Mouse (Mus musculus) midbrain, embryonic 14.5 days (tissue): ENCODE measurements around the gene Ece1. TPM values are rescaled to one million over a fixed set of nuclear protein-coding genes. Genes with fewer than 3 reads are reported as not detected.

Experiments used
- ATAC-seq: fragments of 200-750 bp; cut with Nextera tagmentation; 2 replicates; pipeline ENCODE4 v1.8.0; 2017; ENCODE audit warnings: moderate number of reproducible peaks, moderate library complexity; ENCODE audit not compliant: low FRiP score, low TSS enrichment
- DNase-seq: peaks from one replicate; pipeline ENCODE4 v3.0.0-alpha.2; 2015
- H3K27ac ChIP-seq: fragments of 300-500 bp; sonication (generic); replicated peaks from 2 replicates; pipeline ENCODE4 v1.5.1; 2014; ENCODE audit warnings: mild to moderate bottlenecking, low read depth, low read length, moderate library complexity
- H3K27me3 ChIP-seq: fragments of 300-500 bp; sonication (generic); 2 replicates; pipeline ENCODE4 v1.6.1; 2014; ENCODE audit warnings: low read length, control low read depth, mixed read lengths; ENCODE audit not compliant: control insufficient read depth, insufficient read depth
- H3K36me3 ChIP-seq: fragments of 300-500 bp; sonication (generic); 2 replicates; pipeline ENCODE4 v1.6.1; 2014; ENCODE audit warnings: low read length, control low read depth; ENCODE audit not compliant: control insufficient read depth, insufficient read depth
- H3K4me1 ChIP-seq: fragments of 300-500 bp; sonication (generic); 2 replicates; pipeline ENCODE4 v1.6.1; 2014; ENCODE audit warnings: mild to moderate bottlenecking, antibody characterized with exemption, low read length, control low read depth; ENCODE audit not compliant: control insufficient read depth, insufficient read depth
- H3K4me2 ChIP-seq: fragments of 300-500 bp; sonication (generic); 2 replicates; pipeline ENCODE4 v1.6.1; 2014; ENCODE audit warnings: mild to moderate bottlenecking, low read length, moderate library complexity
- H3K4me3 ChIP-seq: fragments of 300-500 bp; sonication (generic); replicated peaks from 2 replicates; pipeline ENCODE4 v1.5.1; 2014; ENCODE audit warnings: low read depth, low read length
- H3K9ac ChIP-seq: fragments of 300-500 bp; sonication (generic); replicated peaks from 2 replicates; pipeline ENCODE4 v1.6.1; 2014; ENCODE audit warnings: mild to moderate bottlenecking, low read length, moderate library complexity
- H3K9me3 ChIP-seq: fragments of 300-500 bp; sonication (generic); 2 replicates; pipeline ENCODE4 v1.6.1; 2016; ENCODE audit warnings: low read length, control low read depth, mixed read lengths; ENCODE audit not compliant: control insufficient read depth
- WGBS: fragments of 180-500 bp; shearing (Covaris S2); extraction: QIAGEN DNeasy Blood & Tissue Kit; methylation state at CpG from one replicate; pipeline ENCODE4 v1.1.7; 2014; 5-methylcytosine and 5-hydroxymethylcytosine counted together
- polyA plus RNA-seq: library from polyadenylated mRNA; unstranded; fragments of >200 nt; fragmentation: Nextera tagmentation; extraction: Ambion mirVana; gene quantifications from 2 replicates; pipeline ENCODE4 v1.2.1, GENCODE M21; 2014

Gene Ece1
- 11.9 and 18.4 TPM in 2 replicates for polyA plus RNA-seq

DNA sequence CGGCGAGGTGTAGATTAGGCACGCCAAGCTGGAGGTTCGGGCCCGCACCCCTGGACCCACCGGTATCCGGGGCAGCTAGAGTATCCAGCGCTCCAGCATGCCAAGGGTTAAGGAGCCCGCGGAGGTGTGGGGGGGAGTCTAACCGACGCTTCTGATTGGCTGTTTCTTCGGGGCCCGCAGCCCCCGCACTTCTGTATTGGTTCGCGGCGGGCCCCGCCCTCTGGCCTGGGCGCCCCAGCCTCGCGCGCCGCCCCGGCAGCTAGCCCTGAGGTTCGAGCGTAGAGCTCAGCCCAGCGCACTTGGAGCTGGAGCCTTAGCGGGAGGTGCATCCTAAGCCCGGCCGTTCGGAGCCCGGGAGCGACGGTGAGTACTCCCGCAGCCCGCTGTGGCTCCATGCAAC lies at the start of gene Ece1:
Gene Ece1 (plus strand): TSS at position 219 of the 400 bp plus-strand sequence.
- Histone ChIP-seq H3K4me3 (peak within 1 kb of the TSS; percentile 67), H3K4me1 (peaks cover 37% of the 10 kb centered on the region), H3K9me3 (no peaks in the 10 kb centered on the region), H3K27ac (peak within 1 kb of the TSS; percentile 67), H3K27me3 (no peaks in the 10 kb centered on the region), H3K9ac (peak within 1 kb of the TSS; percentile 89), H3K36me3 (no peaks in the 10 kb centered on the region), H3K4me2 (peak within 1 kb of the TSS; percentile 62)
- peak; percentile 92 for ATAC-seq
- DNase-seq: peak; percentile 96
- under 1% methylated on average over 37 of the region's 37 CpGs for WGBS

DNA sequence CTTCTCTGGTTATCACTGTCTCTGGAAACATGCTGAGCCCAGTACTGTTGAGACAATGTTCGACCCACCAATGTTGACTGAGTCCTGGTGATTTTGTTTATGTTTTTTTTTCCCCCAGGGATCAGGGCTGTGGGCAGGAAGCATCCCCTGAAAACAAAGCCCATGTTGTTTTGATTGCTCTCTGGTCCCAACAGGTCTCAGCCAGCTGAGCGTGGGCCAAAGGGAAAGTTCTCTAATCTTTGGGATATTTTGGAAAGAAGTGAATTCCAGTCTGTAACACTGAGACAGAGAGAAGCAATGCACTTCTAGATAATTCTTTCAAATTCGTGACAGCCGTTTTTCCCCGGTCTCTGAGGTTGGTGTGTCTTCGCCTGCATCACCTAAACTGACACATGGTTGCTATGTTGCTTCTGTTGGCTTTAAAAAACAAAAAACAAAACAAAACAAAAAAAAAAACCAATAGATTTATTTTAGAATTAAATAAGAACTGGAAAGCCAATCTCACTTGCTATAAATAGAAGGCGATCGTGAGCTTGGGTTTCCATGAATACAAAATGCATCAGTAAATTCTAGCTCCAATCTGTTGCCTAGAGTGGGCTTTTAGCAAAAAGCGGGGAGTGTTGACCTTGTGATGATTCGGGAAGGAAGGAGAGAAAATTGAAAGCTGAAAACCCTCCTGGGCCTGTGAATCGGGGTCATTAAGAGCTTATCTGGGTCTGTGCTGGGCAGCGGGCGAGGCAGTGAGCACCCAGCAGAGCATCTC lies 48.9 kb upstream of the Ece1 start:
- H3K27ac ChIP-seq: 0 out of 2 replicates have a peak overlapping the region, but pooled peaks have one; percentile 0
- 69% methylated on average over 13 of the region's 13 CpGs for WGBS

DNA sequence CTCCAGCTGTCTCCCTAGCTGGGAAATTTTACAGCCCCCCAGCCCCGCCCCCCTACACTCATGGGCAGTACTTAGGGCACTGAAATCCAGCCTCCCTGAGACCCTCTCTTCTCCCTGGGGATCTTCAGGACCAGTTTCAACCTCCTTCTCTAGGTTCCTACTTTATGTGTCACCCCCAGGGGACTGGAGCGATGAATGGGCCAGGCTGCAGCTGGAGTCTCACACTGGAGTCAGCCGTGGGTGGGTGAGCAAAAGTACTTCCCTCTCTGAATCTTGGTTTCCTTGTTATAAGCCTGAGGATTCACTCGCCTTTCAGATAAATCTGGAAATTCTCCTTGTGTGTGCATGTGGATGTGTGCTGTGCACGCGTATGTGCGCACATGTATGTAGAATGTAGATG lies 47.9 kb upstream of the Ece1 start:
- Histone ChIP-seq H3K36me3 (no peaks in the 10 kb centered on the region), H3K27ac (no peak overlapping the region), H3K4me2 (no peak overlapping the region), H3K9me3 (no peaks in the 10 kb centered on the region), H3K4me3 (no peak overlapping the region), H3K4me1 (no peaks in the 10 kb centered on the region), H3K27me3 (no peaks in the 10 kb centered on the region), H3K9ac (no peak overlapping the region)
- 79% methylated on average over 7 of the region's 7 CpGs for WGBS
- no peak for ATAC-seq
- no peak for DNase-seq

More for the DNA sequence above, 48.9 kb upstream of the Ece1 start:
- Histone ChIP-seq H3K36me3 (no peaks in the 10 kb centered on the region), H3K9ac (no peak overlapping the region), H3K27me3 (no peaks in the 10 kb centered on the region), H3K9me3 (no peaks in the 10 kb centered on the region), H3K4me3 (no peak overlapping the region), H3K4me1 (no peaks in the 10 kb centered on the region), H3K4me2 (no peak overlapping the region)
- DNase-seq (no peak), ATAC-seq (no peak)

DNA sequence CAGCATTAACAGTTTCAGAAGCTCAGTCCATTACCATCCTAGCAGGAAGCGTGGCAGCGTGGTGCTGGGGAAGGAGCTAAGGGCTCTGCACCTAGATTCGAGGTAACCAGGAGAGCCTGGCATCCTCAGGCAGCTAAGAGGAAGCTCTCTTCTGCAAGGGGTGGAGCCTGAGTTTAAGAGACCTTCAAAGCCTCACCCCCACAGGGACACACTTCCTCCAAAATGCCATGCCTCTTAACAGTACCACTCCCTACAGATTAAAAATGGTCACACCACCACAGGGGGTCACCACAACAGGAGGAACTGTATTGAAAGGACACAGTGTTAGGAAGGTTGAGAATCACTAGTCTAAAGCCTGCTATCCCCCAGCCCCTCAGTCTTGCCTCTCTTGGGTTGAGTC lies 46.6 kb upstream of the Ece1 start:
- H3K4me2 ChIP-seq: no peak overlapping the region
- 85% methylated on average over 3 of the region's 3 CpGs for WGBS
- H3K27ac ChIP-seq: no peak overlapping the region
- no peaks in the 10 kb centered on the region for H3K27me3 ChIP-seq
- no peak overlapping the region for H3K9ac ChIP-seq
- H3K9me3 ChIP-seq: no peaks in the 10 kb centered on the region
- no peaks in the 10 kb centered on the region for H3K4me1 ChIP-seq
- DNase-seq (no peak), ATAC-seq (no peak)
- H3K4me3 ChIP-seq: no peak overlapping the region
- no peaks in the 10 kb centered on the region for H3K36me3 ChIP-seq

DNA sequence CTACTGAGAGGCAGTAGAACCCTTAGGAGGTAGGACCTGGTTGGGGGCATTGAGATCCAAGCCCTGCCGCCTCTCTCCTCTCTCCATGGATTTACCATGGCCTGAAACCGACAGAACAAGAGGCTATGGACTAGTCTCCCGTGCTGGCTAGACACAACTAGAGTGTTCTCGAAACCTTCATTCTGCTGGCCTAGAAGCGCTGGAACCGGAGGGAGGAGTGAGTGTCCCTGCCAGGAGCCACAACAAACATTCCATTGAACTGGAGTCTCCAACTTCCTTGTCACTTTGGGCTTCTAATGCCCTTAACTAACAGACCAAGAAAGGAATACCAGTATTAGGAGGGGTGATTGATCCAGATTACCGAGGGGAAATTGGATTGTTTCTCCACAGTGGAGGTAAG lies 45.8 kb upstream of the Ece1 start:
- 83% methylated on average over 7 of the region's 7 CpGs for WGBS
- no peak for ATAC-seq
- H3K27ac ChIP-seq: no peak overlapping the region

DNA sequence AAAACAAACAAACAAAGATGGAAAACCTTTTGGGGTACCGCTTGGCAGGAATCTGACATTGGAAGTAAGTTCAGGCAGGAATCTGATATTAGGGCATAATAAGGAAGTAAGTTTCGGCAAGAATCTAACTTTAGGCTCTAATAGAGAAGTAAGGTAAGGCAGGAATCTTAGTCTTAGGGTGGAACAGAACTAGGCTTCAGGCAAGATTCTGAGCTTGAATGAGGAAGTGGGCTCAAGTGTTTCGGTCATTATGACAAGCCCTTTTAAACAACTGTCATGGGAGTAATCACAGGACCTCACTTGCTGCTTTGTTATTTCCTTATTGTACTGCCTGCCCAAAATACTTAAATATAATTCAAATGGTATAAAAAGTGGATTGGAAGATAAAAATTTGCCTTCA lies 43.7 kb upstream of the Ece1 start:
- no peak overlapping the region for H3K9ac ChIP-seq
- ATAC-seq: no peak
- H3K9me3 ChIP-seq: no peaks in the 10 kb centered on the region
- H3K4me1 ChIP-seq: no peaks in the 10 kb centered on the region
- no peak overlapping the region for H3K27ac ChIP-seq
- no peak overlapping the region for H3K4me3 ChIP-seq
- WGBS: 95% methylated on average over 3 of the region's 3 CpGs
- no peaks in the 10 kb centered on the region for H3K36me3 ChIP-seq
- no peaks in the 10 kb centered on the region for H3K27me3 ChIP-seq
- no peak for DNase-seq
- H3K4me2 ChIP-seq: no peak overlapping the region

More for the DNA sequence above, 45.8 kb upstream of the Ece1 start:
- no peak overlapping the region for H3K4me3 ChIP-seq
- H3K9me3 ChIP-seq: no peaks in the 10 kb centered on the region
- no peaks in the 10 kb centered on the region for H3K36me3 ChIP-seq
- H3K27me3 ChIP-seq: no peaks in the 10 kb centered on the region
- H3K4me2 ChIP-seq: no peak overlapping the region
- no peaks in the 10 kb centered on the region for H3K4me1 ChIP-seq
- no peak overlapping the region for H3K9ac ChIP-seq
- no peak for DNase-seq

DNA sequence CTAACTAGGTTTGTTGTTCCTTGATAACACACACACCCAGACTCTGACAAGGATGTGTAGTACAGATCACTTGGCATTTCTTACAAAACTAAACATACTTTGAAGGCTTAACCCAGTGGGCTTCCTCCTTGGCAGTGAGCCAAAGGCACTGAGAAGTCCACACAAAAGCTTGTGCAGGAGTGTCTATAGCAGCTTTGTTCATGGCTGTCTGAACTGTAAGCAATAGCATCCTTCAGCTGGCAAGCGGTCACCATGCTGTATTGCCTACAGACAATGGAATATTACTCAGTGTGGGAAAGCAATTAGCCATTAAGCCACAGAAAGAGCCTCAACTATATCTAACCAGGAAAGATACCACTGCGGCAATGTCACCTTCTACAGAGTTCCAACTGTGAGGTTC lies 42.5 kb upstream of the Ece1 start:
- WGBS: 49% methylated on average over 2 of the region's 2 CpGs
- Histone ChIP-seq H3K4me1 (no peaks in the 10 kb centered on the region), H3K9ac (no peak overlapping the region), H3K27ac (no peak overlapping the region), H3K27me3 (no peaks in the 10 kb centered on the region), H3K4me2 (no peak overlapping the region), H3K36me3 (no peaks in the 10 kb centered on the region), H3K4me3 (no peak overlapping the region), H3K9me3 (no peaks in the 10 kb centered on the region)
- DNase-seq (peak; percentile 74), ATAC-seq (no peak)

DNA sequence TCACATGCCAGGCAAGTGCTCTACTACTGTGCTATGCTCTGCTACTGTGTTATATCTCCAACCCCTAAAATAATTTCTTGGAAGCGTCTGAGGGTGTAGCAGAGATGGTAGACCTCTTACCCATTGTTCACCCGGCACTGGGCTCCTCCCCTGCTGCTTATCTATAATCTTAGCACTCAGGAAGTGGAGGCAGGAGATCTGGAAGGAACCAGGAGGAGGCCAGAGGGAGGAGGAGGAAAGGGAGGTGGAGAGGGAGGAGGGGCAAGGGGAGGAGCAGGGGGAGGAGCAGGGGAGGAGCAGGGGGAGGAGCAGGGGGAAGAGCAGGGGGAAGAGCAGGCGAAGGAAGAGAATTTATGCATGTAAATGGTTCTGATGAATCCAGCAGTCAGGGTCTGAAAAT lies 41.3 kb upstream of the Ece1 start:
- ATAC-seq (no peak), DNase-seq (no peak)
- Histone ChIP-seq H3K9ac (no peak overlapping the region), H3K27ac (no peak overlapping the region), H3K4me2 (no peak overlapping the region), H3K4me1 (no peaks in the 10 kb centered on the region), H3K36me3 (no peaks in the 10 kb centered on the region), H3K4me3 (no peak overlapping the region), H3K27me3 (no peaks in the 10 kb centered on the region), H3K9me3 (no peaks in the 10 kb centered on the region)
- 50% methylated on average over 3 of the region's 3 CpGs for WGBS

DNA sequence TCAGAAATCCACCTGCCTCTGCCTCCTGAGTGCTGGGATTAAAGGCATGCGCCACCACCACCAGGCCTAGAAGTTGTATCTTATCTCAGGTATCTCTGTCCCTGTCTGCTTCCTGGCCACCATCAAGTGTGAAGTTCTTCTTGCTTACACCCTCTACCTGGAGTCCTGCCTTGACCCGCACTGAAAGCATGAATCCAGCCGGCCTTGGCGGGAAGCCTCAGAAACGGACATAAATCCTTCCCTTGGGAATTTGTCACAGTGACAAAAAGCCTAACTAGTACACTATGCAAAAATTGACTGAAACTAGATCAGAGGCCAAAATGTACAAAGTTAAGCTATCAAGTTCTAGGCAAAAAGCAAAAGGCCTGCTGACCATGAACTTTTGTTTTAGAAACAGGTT lies 39.5 kb upstream of the Ece1 start:
- no peak overlapping the region for H3K4me3 ChIP-seq
- no peak overlapping the region for H3K27ac ChIP-seq
- H3K36me3 ChIP-seq: no peaks in the 10 kb centered on the region
- H3K4me1 ChIP-seq: no peaks in the 10 kb centered on the region
- WGBS: 90% methylated on average over 5 of the region's 5 CpGs
- no peaks in the 10 kb centered on the region for H3K27me3 ChIP-seq
- ATAC-seq (no peak), DNase-seq (no peak)
- no peak overlapping the region for H3K4me2 ChIP-seq
- H3K9ac ChIP-seq: no peak overlapping the region
- no peaks in the 10 kb centered on the region for H3K9me3 ChIP-seq
